Mouse (Mus musculus) stomach, embryonic 16.5 days (tissue): ENCODE results near the gene Fbln2. TPM values are rescaled to one million over a fixed set of nuclear protein-coding genes. Genes with fewer than 3 reads are reported as not detected.

Experiments
- ATAC-seq: fragments of 200-750 bp; cut with Nextera tagmentation; 2 replicates; pipeline ENCODE4 v1.8.0; 2017; ENCODE audit warnings: moderate number of reproducible peaks, moderate TSS enrichment; ENCODE audit not compliant: insufficient read depth, low FRiP score
- H3K27ac ChIP-seq: fragments of 300-500 bp; sonication (generic); 2 replicates; pipeline ENCODE4 v1.5.1; 2014; ENCODE audit warnings: low read length
- H3K27me3 ChIP-seq: fragments of 300-500 bp; sonication (generic); 2 replicates; pipeline ENCODE4 v1.6.1; 2014; ENCODE audit warnings: low read length, control low read depth, mixed read lengths; ENCODE audit not compliant: control insufficient read depth, insufficient read depth
- H3K36me3 ChIP-seq: fragments of 300-500 bp; sonication (generic); 2 replicates; pipeline ENCODE4 v1.6.1; 2014; ENCODE audit warnings: low read length; ENCODE audit not compliant: control insufficient read depth, insufficient read depth
- H3K4me1 ChIP-seq: fragments of 300-500 bp; sonication (generic); 2 replicates; pipeline ENCODE4 v1.6.1; 2014; ENCODE audit warnings: low read length, control low read depth, mixed read lengths; ENCODE audit not compliant: control insufficient read depth, insufficient read depth
- H3K4me2 ChIP-seq: fragments of 300-500 bp; sonication (generic); 2 replicates; pipeline ENCODE4 v1.6.1; 2014; ENCODE audit warnings: low read depth, low read length, mixed read lengths
- H3K4me3 ChIP-seq: fragments of 300-500 bp; sonication (generic); replicated peaks from 2 replicates; pipeline ENCODE4 v1.5.1; 2014; ENCODE audit warnings: mild to moderate bottlenecking, low read length
- H3K9ac ChIP-seq: fragments of 300-500 bp; sonication (generic); 2 replicates; pipeline ENCODE4 v1.6.1; 2014; ENCODE audit warnings: low read length
- H3K9me3 ChIP-seq: fragments of 300-500 bp; sonication (generic); replicated peaks from 2 replicates; pipeline ENCODE4 v1.6.1; 2016; ENCODE audit warnings: low read length, control low read depth; ENCODE audit not compliant: control insufficient read depth
- WGBS: fragments of 180-500 bp; shearing (Covaris S2); extraction: QIAGEN DNeasy Blood & Tissue Kit; methylation state at CpG from one replicate; pipeline ENCODE4 v1.1.7; 2014; 5-methylcytosine and 5-hydroxymethylcytosine counted together
- polyA plus RNA-seq: library from polyadenylated mRNA; unstranded; fragments of >200 nt; fragmentation: Nextera tagmentation; extraction: Ambion mirVana; gene quantifications from 2 replicates; pipeline ENCODE4 v1.2.1, GENCODE M21; 2015

The Fbln2 gene
- polyA plus RNA-seq, 1 experiment from 2014 or later: 63.0 TPM

DNA sequence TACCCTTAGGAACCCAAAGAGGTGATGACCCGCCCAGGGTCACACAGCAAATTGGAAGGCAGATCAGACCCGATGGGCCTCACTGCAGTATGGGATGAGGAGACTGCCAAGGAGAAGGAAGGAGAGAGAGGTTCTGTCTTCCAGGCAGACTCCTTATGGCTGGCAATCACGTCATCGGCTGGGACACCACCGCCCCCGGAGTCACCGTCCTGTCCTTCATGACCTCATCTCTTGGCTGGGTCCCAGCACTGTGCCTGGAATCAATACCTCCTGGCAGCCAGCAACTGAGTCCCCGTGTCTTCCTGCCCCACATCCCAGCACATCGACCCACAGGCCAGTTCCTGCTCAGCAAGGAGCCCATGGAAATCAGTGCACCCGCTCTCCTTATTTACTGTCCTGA lies 78.7 kb downstream of the Fbln2 start:
- Histone ChIP-seq H3K27me3 (peaks cover 23% of the 10 kb centered on the region), H3K36me3 (no peaks in the 10 kb centered on the region), H3K9me3 (no peaks in the 10 kb centered on the region), H3K27ac (no peak overlapping the region), H3K4me3 (no peak overlapping the region), H3K4me2 (no peak overlapping the region), H3K4me1 (no peaks in the 10 kb centered on the region), H3K9ac (no peak overlapping the region)
- no peak for ATAC-seq
- 72% methylated on average over 10 of the region's 10 CpGs for WGBS

DNA sequence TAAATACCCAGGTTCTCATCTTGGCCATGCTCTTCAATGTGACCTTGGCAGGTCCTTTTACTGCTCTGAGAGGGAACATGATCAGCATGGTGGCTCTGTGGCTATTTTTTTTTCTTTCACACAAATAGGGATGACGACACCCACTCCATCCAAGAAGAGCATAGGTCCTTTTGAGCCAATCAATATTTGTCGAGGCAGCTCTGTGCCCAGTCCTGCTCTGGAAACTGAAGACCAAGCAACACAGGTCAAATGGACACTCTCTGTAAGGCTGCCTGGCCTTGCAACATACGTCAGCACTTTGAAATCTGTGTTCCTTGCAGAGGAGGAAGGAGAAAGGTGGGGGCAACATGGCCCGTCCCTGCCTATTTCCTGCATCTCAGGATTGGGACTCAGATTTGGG lies 83.2 kb downstream of the Fbln2 start:
- no peaks in the 10 kb centered on the region for H3K27me3 ChIP-seq
- no peak for ATAC-seq
- no peak overlapping the region for H3K9ac ChIP-seq
- H3K4me1 ChIP-seq: no peaks in the 10 kb centered on the region
- H3K36me3 ChIP-seq: no peaks in the 10 kb centered on the region
- no peak overlapping the region for H3K4me2 ChIP-seq
- H3K27ac ChIP-seq: no peak overlapping the region
- H3K9me3 ChIP-seq: no peaks in the 10 kb centered on the region
- 60% methylated on average over 4 of the region's 4 CpGs for WGBS
- H3K4me3 ChIP-seq: no peak overlapping the region

DNA sequence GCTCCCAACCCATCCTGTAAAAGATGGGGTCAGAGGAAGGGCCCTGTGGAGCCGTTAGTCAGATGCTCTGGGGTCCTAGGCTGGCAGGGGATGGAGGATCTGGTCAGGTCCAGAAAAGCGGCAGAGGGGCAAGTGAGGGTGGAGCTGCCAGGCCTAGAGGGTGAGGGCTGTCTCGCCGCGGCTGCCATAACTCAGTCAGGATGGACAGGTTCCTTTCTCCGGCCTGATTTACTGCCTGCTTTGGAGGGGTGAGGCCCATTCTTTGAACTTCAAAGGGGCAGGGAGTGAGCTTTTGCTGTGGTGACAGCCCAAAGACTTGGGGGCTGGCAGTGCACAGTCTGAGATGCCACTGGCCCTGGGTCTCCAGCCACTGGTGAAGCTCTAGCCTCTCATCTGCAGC lies 86.6 kb downstream of the Fbln2 start:
- no peak for ATAC-seq
- Histone ChIP-seq H3K4me1 (no peaks in the 10 kb centered on the region), H3K9ac (no peak overlapping the region), H3K4me2 (no peak overlapping the region), H3K27me3 (no peaks in the 10 kb centered on the region), H3K9me3 (no peaks in the 10 kb centered on the region), H3K4me3 (no peak overlapping the region), H3K27ac (no peak overlapping the region), H3K36me3 (no peaks in the 10 kb centered on the region)
- 15% methylated on average over 6 of the region's 6 CpGs for WGBS

DNA sequence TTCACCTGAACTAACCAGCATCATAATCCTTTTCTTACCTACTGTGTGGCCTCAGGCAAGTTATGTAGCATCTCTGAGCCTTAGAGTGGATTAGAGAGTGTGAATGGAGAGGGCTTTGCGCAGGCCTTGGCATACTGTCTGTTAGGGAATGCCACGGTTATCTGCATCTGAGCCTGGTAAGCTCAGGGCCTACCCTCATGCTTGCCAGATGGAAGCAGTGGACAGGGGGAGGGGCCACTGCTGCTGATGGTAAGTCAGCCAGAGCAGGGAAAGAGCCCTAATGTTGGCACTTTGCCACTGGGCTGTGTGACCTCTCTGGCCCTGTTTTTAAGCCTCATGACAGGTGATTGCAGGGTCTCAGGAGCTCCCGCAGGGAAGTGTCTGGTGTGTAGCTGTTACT lies 87.8 kb downstream of the Fbln2 start:
- 50% methylated on average over 3 of the region's 3 CpGs for WGBS
- H3K27ac ChIP-seq: no peak overlapping the region

DNA sequence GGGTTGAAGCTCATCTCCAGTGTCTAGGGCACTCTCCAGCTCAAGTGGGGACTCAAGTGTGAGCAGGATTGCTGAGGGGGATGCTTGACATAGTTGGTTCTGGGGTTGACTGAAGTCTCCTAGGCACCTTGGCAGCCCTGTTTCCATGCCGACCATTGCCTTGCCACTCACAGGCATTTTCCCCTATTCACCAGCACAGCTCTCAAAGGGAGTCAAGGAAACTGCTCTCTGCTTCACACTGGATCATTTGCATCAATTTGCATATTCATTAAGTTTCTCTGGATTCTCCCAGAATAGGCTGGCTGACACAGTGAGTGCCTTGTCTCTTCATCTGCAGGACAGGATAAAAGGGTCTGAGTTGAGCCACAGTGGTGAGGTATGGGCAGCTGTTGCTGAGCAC lies 89.6 kb downstream of the Fbln2 start:
- Histone ChIP-seq H3K4me3 (no peak overlapping the region), H3K9me3 (no peaks in the 10 kb centered on the region), H3K4me1 (no peaks in the 10 kb centered on the region), H3K36me3 (no peaks in the 10 kb centered on the region), H3K27me3 (no peaks in the 10 kb centered on the region), H3K27ac (no peak overlapping the region), H3K9ac (no peak overlapping the region), H3K4me2 (no peak overlapping the region)
- WGBS: 29% methylated on average over 1 of the region's 1 CpGs
- no peak for ATAC-seq

More for the DNA sequence above, 87.8 kb downstream of the Fbln2 start:
- H3K27me3 ChIP-seq: no peaks in the 10 kb centered on the region
- no peak overlapping the region for H3K4me3 ChIP-seq
- no peak overlapping the region for H3K4me2 ChIP-seq
- H3K9me3 ChIP-seq: no peaks in the 10 kb centered on the region
- H3K4me1 ChIP-seq: no peaks in the 10 kb centered on the region
- no peak overlapping the region for H3K9ac ChIP-seq
- no peak for ATAC-seq
- no peaks in the 10 kb centered on the region for H3K36me3 ChIP-seq

DNA sequence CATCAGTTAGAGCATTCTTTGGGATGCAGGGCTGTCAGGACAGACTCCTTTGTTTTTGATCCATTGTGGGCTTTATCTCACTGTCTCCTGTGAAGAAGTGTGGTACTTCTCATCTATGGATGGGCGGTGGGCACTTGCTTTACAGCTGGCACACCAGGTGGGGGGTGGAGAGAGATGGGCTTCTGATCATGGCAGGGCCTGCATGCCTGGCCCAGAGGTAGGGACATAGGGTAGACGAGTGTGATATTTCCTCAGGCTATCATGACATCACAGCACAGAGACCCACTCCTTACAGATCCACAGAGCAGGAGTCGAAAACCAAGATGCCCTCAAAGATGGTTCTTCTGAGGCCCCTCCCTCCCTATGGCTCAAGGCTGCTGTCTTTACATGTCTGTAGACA lies 90.1 kb downstream of the Fbln2 start:
- no peak overlapping the region for H3K4me2 ChIP-seq
- no peak overlapping the region for H3K27ac ChIP-seq
- no peaks in the 10 kb centered on the region for H3K36me3 ChIP-seq
- no peak overlapping the region for H3K4me3 ChIP-seq
- H3K4me1 ChIP-seq: no peaks in the 10 kb centered on the region
- H3K9ac ChIP-seq: no peak overlapping the region
- 81% methylated on average over 3 of the region's 3 CpGs for WGBS
- no peaks in the 10 kb centered on the region for H3K9me3 ChIP-seq
- no peak for ATAC-seq
- H3K27me3 ChIP-seq: no peaks in the 10 kb centered on the region

DNA sequence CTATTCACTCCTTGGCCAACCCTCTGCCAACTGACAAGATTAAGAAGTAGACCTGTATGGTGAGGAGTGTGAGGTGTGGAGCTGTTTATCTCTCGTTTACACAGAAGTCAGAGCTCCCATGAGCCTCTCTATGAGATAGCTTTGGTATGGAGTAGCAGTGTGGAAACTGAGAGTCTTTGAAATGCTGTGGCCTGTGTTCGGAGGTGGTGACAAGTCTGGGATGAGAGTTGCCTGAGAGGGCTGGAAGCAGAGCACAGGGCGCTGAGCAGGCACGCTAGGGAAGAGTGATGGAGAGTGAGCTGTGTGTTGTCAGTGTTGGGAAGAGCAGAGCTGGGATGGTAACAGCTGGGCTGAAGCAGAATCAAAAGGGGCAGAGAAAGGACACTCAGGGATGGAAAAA lies 91.9 kb downstream of the Fbln2 start:
- no peak for ATAC-seq
- WGBS: 57% methylated on average over 4 of the region's 4 CpGs
- Histone ChIP-seq H3K36me3 (no peaks in the 10 kb centered on the region), H3K27ac (no peak overlapping the region), H3K27me3 (no peaks in the 10 kb centered on the region), H3K4me2 (no peak overlapping the region), H3K9ac (no peak overlapping the region), H3K4me1 (no peaks in the 10 kb centered on the region), H3K9me3 (no peaks in the 10 kb centered on the region), H3K4me3 (no peak overlapping the region)

DNA sequence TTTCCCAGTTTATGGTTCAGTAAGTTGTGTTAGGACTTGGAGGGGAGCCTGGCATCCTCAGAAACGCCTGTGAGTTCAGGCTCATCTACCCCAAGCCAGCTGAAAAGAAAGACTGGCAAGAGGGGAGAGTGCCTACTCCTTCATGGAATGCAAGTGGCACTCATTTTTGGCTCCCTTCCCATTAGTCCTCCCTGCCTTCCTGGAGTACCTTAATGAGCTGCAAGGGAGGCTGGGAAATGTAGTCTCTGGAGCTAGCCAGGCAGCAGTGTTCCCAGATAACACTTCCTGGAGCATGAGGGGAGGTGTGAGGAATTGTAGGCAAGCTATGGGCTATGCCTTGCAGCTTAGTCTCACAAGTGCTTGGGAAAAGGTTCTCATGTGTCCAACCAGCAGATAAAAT lies 95.7 kb downstream of the Fbln2 start:
- Histone ChIP-seq H3K4me3 (no peak overlapping the region), H3K9ac (no peak overlapping the region), H3K4me2 (no peak overlapping the region), H3K36me3 (no peaks in the 10 kb centered on the region), H3K9me3 (no peaks in the 10 kb centered on the region), H3K27me3 (no peaks in the 10 kb centered on the region), H3K4me1 (no peaks in the 10 kb centered on the region), H3K27ac (no peak overlapping the region)
- ATAC-seq: no peak
- WGBS: 53% methylated on average over 1 of the region's 1 CpGs

DNA sequence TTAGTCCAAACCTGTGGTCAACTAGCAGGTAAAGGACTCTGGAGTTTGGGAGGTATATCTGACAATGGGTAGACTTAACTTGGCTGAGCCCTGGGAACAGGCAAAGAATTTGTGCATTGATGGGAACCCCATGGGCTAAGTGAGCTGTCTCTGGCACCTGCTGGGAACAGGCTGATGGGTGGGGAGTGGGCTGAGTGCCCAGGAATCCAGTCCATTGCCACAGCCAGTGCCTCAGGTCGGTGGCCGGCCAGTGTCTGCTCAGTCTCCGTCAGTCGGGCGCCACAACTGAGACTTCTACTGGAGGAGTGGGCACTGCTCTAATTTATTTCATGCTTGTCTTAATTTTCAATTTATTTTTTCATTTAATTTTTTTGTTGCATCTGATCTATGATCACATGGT lies 98.9 kb downstream of the Fbln2 start:
- Histone ChIP-seq H3K36me3 (no peaks in the 10 kb centered on the region), H3K9ac (no peak overlapping the region), H3K4me3 (no peak overlapping the region), H3K9me3 (no peaks in the 10 kb centered on the region), H3K27ac (no peak overlapping the region), H3K4me2 (no peak overlapping the region), H3K4me1 (no peaks in the 10 kb centered on the region), H3K27me3 (no peaks in the 10 kb centered on the region)
- 89% methylated on average over 5 of the region's 5 CpGs for WGBS
- no peak for ATAC-seq

DNA sequence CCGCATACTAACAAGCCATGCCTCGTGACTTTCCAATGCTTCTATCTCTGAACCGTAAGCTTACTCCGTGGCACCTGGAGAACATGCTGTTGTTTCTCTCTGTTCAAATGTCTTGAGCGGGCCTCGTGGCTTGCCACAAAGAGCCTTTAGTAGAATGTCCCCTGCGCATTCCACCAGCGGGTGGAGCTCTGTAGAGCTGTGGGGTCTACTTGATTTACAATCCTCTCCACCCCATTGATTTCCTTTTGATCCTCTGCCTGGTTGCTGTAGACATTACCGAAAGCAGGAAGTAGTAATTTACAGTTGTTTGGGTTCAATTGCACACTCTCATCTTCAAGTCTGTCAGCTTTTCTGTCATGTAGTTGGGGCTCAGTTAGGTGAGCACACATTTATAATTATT lies 100.2 kb downstream of the Fbln2 start:
- 52% methylated on average over 9 of the region's 9 CpGs for WGBS
- ATAC-seq: no peak

More for the DNA sequence above, 100.2 kb downstream of the Fbln2 start:
- Histone ChIP-seq H3K27ac (no peak overlapping the region), H3K9ac (no peak overlapping the region), H3K4me1 (no peaks in the 10 kb centered on the region), H3K9me3 (no peaks in the 10 kb centered on the region), H3K4me3 (no peak overlapping the region), H3K4me2 (no peak overlapping the region), H3K36me3 (no peaks in the 10 kb centered on the region), H3K27me3 (no peaks in the 10 kb centered on the region)
